22 mouse cellular contexts compared by ENCODE assay signal in the genomic region with DNA sequence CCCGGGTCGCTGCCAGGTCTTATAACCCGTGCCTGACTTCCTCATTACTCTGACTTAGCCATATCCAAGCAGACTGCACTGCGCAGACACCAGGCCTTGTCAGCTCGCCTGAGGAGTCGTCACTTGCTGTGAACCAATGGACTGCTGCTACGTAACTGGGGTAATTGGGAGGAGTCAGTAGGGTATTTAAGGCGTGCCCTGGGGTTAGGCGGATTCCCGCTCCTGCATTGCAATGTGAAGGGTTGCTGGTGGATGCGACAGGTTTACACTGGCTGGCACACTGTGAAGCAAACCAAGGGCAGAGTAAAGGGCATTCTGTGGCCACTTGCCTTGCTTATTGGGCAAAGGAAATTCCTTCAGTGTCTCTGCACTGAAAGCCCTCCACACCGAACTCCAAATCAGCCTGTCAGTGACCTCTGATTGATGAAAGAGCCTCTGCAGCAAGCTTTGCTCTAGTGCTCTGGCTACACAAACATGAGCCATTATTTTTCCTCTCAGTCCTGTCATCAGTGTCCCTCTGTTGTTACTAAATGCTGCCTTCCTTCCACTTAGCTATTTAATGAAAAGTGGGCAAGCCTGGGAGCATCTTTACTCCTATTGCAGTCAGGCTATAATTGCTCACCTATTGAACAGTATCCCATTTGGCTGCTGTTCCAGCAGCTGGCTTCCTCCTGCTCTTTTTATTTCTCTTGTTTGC. TPM values are rescaled to one million over a fixed set of nuclear protein-coding genes. Genes with fewer than 3 reads are reported as not detected.
DNase-seq lines count a peak whose midpoint lies in the region; ATAC-seq and TF ChIP-seq lines count a peak whose summit lies in the region.
"Had no signal": no experiment of that assay in that cellular context is flagged by ENCODE, and none has a peak within 500 bp of the region (broad histone marks: within the 10 kb centered on the region; RNA-seq: fewer than 3 reads in every experiment).

No protein-coding gene starts in this region.

- TF ChIP-seq CTCF in hindbrain, postnatal 0 days (IDR thresholded peaks at IDR 0.05; ENCODE audit: low read depth) = no peak

- no peaks in the 10 kb centered on the region for H3K27me3 ChIP-seq in kidney, embryonic 15.5 days
- no peaks in the 10 kb centered on the region for H3K27me3 ChIP-seq in hindbrain, postnatal 0 days (ENCODE audit: insufficient read depth, low read length)

- no peaks in the 10 kb centered on the region for H3K36me3 ChIP-seq in kidney, embryonic 15.5 days
- H3K36me3 ChIP-seq in hindbrain, postnatal 0 days (ENCODE audit: insufficient read depth, low read length) = no peaks in the 10 kb centered on the region

- ATAC-seq in kidney, embryonic 15.5 days (replicated peaks; ENCODE audit: low FRiP score) = no peak
- ATAC-seq in hindbrain, postnatal 0 days = no peak
- ATAC-seq: intestine, embryonic 16.5 days had no signal

- H3K4me1 ChIP-seq in kidney, embryonic 15.5 days = no peaks in the 10 kb centered on the region
- H3K4me1 ChIP-seq in hindbrain, postnatal 0 days (ENCODE audit: insufficient read depth, low read length) = no peaks in the 10 kb centered on the region

- H3K27ac ChIP-seq in kidney, embryonic 15.5 days = no peak overlapping the region
- H3K27ac ChIP-seq in hindbrain, postnatal 0 days = no peak overlapping the region
- H3K27ac ChIP-seq: stomach, postnatal 0 days had no signal

- peak; percentile 4 for DNase-seq in kidney, postnatal 10 days
- peak; percentile 74 for DNase-seq in ES-CJ7 (ENCODE audit: low read depth, low spot score)
- peak; percentile 17 for DNase-seq in embryo, embryonic 10.5 days (ENCODE audit: low spot score)
- peak; percentile 6 for DNase-seq in hindbrain, postnatal 0 days (ENCODE audit: low spot score)
- DNase-seq in right cerebral cortex, adult 2 months (ENCODE audit: low spot score in 2 of 2) = no peak
- DNase-seq in gastrocnemius, postnatal 25 days = no peak
- no peak for DNase-seq in right cerebral cortex, postnatal 14 days
- DNase-seq: cerebellum, adult 11 months; heart, adult 11 months; heart, postnatal 14 days; liver; lung, embryonic 14.5 days had no signal

- WGBS in kidney, embryonic 15.5 days = 76% methylated on average over 12 of the region's 12 CpGs
- WGBS in hindbrain, postnatal 0 days = 65% methylated on average over 12 of the region's 12 CpGs

- H3K9me3 ChIP-seq in kidney, embryonic 15.5 days (replicated peaks) = no peaks in the 10 kb centered on the region
- H3K9me3 ChIP-seq in hindbrain, postnatal 0 days (ENCODE audit: low read length) = no peaks in the 10 kb centered on the region

- H3K9ac ChIP-seq in kidney, embryonic 15.5 days = no peak overlapping the region
- H3K9ac ChIP-seq in hindbrain, postnatal 0 days (replicated peaks; ENCODE audit: low read length) = no peak overlapping the region
- H3K9ac ChIP-seq: lung, embryonic 14.5 days had no signal

- no peak overlapping the region for H3K4me3 ChIP-seq in kidney, embryonic 15.5 days (replicated peaks)
- H3K4me3 ChIP-seq in hindbrain, postnatal 0 days (ENCODE audit: low read length) = no peak overlapping the region
- H3K4me3 ChIP-seq: myocyte had no signal

- H3K4me2 ChIP-seq in kidney, embryonic 15.5 days = no peak overlapping the region
- no peak overlapping the region for H3K4me2 ChIP-seq in hindbrain, postnatal 0 days (ENCODE audit: low read depth, low read length)
- H3K4me2 ChIP-seq: lung, embryonic 14.5 days had no signal

RNA-seq across cellular contexts. Expression of gene Cypt12, which starts 51.7 kb away (rescaled TPM):
- not detected in 2 replicates for polyA plus RNA-seq in kidney, embryonic 15.5 days (2015; fragmentation: Nextera tagmentation; extraction: Ambion mirVana)
- total RNA-seq in hindbrain, postnatal 0 days (2014; rRNA removed) = not detected in 2 replicates
- polyA plus RNA-seq in hindbrain, postnatal 0 days (2015; fragmentation: Nextera tagmentation; extraction: Ambion mirVana) = not detected in 2 replicates
- total RNA-seq in gastrocnemius, postnatal 25 days (2021) = not detected
- total RNA-seq: adrenal gland, postnatal 4 days; common myeloid progenitor, adult 5-6 weeks; heart, postnatal 14 days; left cerebral cortex, adult 8-10 months had no signal
- polyA plus RNA-seq: intestine, embryonic 16.5 days; large intestine, adult 2 months; lung, embryonic 14.5 days; myocyte; spleen, adult 2 months; stomach, postnatal 0 days; urinary bladder, adult 2 months had no signal

Comparison
In these comparisons a context has a peak if more than half of its experiments do, and no peak if none do; other contexts are left out.
1. DNase-seq: peak in kidney, postnatal 10 days (single experiment), ES-CJ7 (single experiment), embryo, embryonic 10.5 days (single experiment) and hindbrain, postnatal 0 days (single experiment); none in right cerebral cortex, adult 2 months (0 of 2), gastrocnemius, postnatal 25 days (single experiment) and right cerebral cortex, postnatal 14 days (single experiment).